7 mouse cellular contexts compared by ENCODE assay signal in the genomic region with DNA sequence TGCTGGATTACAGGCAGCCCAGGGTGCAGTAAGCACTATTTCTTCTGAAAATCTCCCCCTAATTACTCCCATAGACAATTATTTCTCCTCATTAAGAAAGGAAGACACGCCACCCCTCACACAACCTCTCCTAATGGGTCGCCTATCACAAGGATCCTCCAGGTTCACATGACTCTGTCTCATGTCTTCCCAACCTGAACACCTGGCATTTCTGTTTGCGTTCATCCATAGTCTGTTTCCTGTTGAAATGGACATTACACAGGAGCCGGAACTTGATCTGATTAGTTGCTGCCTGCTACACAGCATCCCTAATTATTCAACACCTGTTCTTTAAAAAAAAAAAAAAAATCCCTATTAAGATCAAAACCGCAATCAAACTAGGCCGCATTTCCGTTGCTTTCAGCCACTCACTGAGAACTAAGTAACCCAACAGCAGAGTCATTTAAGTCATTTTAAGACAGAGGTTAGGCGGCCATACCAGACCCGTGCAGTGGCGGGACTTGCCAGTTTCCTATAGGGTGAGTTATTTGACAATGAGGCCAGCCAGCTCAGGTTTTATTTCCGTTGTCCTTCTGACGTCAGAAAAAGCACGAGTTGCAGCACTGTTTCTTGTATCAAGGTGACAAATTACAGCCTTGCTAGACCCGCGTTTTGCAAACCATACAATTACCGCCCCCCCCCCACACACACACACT. TPM values are rescaled to one million over a fixed set of nuclear protein-coding genes. Genes with fewer than 3 reads are reported as not detected.
DNase-seq lines count a peak whose midpoint lies in the region; ATAC-seq lines count a peak whose summit lies in the region.

No protein-coding gene starts in this region.

- H3K4me2 ChIP-seq in hindbrain, embryonic 11.5 days (replicated peaks; ENCODE audit: low read depth, low read length) = peak overlapping the region; percentile 80
- peak overlapping the region; percentile 98 for H3K4me2 ChIP-seq in lung, embryonic 16.5 days (ENCODE audit: low read depth, low read length)

- H3K4me3 ChIP-seq in hindbrain, embryonic 11.5 days (ENCODE audit: low read depth, low read length) = peak overlapping the region; percentile 83
- peak overlapping the region; percentile 77 for H3K4me3 ChIP-seq in lung, embryonic 16.5 days (ENCODE audit: low read length)

- 0 out of 2 replicates have a peak, but pooled peaks cover 2% of the 10 kb centered on the region for H3K9me3 ChIP-seq in hindbrain, embryonic 11.5 days (ENCODE audit: control insufficient read depth, low read length)
- H3K9me3 ChIP-seq in lung, embryonic 16.5 days (ENCODE audit: control insufficient read depth, low read length) = no peaks in the 10 kb centered on the region

- no peaks in the 10 kb centered on the region for H3K27me3 ChIP-seq in hindbrain, embryonic 11.5 days (ENCODE audit: control insufficient read depth, insufficient read depth, low read length)
- H3K27me3 ChIP-seq in lung, embryonic 16.5 days (ENCODE audit: control insufficient read depth, insufficient read depth, low read depth, low read length) = peaks cover 4% of the 10 kb centered on the region; the same call in 1 of the 2 replicates

- peak; percentile 83 for DNase-seq in A20 (ENCODE audit: low read depth, low spot score)
- peak; percentile 77 for DNase-seq in embryo, embryonic 10 days (ENCODE audit: low spot score)
- peak; percentile 67 for DNase-seq in hindbrain, embryonic 11.5 days (ENCODE audit: low spot score)
- peak; percentile 24 to 56 for DNase-seq in right cerebral cortex, adult 2 months (ENCODE audit: low spot score in 2 of 2)
- no peak for DNase-seq in adrenal gland, postnatal 4 days (ENCODE audit: low spot score in 2 of 2)

- peak overlapping the region; percentile 99 for H3K27ac ChIP-seq in hindbrain, embryonic 11.5 days (ENCODE audit: low read depth, low read length)
- peak overlapping the region; percentile 95 for H3K27ac ChIP-seq in lung, embryonic 16.5 days (ENCODE audit: low read length)

- peak; percentile 66 for ATAC-seq in CD4-positive, CD25-positive, alpha-beta regulatory T cell, adult 4 months
- ATAC-seq in hindbrain, embryonic 11.5 days (ENCODE audit: low FRiP score) = no peak
- ATAC-seq in lung, embryonic 16.5 days (ENCODE audit: low read depth) = no peak

- WGBS in hindbrain, embryonic 11.5 days = 9% methylated on average over 16 of the region's 16 CpGs
- 14% methylated on average over 16 of the region's 16 CpGs for WGBS in lung, embryonic 16.5 days

- peaks cover 17% of the 10 kb centered on the region for H3K36me3 ChIP-seq in hindbrain, embryonic 11.5 days (ENCODE audit: control insufficient read depth, insufficient read depth, low read length)
- H3K36me3 ChIP-seq in lung, embryonic 16.5 days (ENCODE audit: control insufficient read depth, insufficient read depth, low read length) = no peaks in the 10 kb centered on the region; the same call in 1 of the 2 replicates

- H3K9ac ChIP-seq in hindbrain, embryonic 11.5 days (ENCODE audit: low read depth, low read length) = peak overlapping the region; percentile 99
- H3K9ac ChIP-seq in lung, embryonic 16.5 days (ENCODE audit: low read length) = peak overlapping the region; percentile 85

- H3K4me1 ChIP-seq in hindbrain, embryonic 11.5 days (replicated peaks; ENCODE audit: control insufficient read depth, insufficient read depth, low read length) = peaks cover 6% of the 10 kb centered on the region; the same call in 1 of the 2 replicates
- peaks cover 11% of the 10 kb centered on the region; the same call in 1 of the 2 replicates for H3K4me1 ChIP-seq in lung, embryonic 16.5 days (replicated peaks; ENCODE audit: control insufficient read depth, insufficient read depth, low read length)

RNA-seq across cellular contexts. Expression of gene Slc38a1, which starts 2.3 kb away (rescaled TPM):
- 10 to 100 TPM; 65.0 to 80.7 TPM for polyA plus RNA-seq in CD4-positive, CD25-positive, alpha-beta regulatory T cell, adult 4 months (2017; shearing (Covaris generic))
- 133 and 149 TPM in 2 replicates for polyA plus RNA-seq in hindbrain, embryonic 11.5 days (2014; fragmentation: Nextera tagmentation; extraction: Ambion mirVana)
- 47.5 and 48.8 TPM in 2 replicates for polyA plus RNA-seq in lung, embryonic 16.5 days (2015; fragmentation: Nextera tagmentation; extraction: Ambion mirVana)
- 10 to 100 TPM; 58.0 to 64.5 TPM for total RNA-seq in adrenal gland, postnatal 4 days (2021)

RNA-seq across cellular contexts. Expression of gene Slc38a2, which starts 59.1 kb away (rescaled TPM):
- 10 to 100 TPM; 34.6 to 44.7 TPM for polyA plus RNA-seq in CD4-positive, CD25-positive, alpha-beta regulatory T cell, adult 4 months (2017; shearing (Covaris generic))
- polyA plus RNA-seq in hindbrain, embryonic 11.5 days (2014; fragmentation: Nextera tagmentation; extraction: Ambion mirVana) = 209 and 224 TPM in 2 replicates
- 143 and 155 TPM in 2 replicates for polyA plus RNA-seq in lung, embryonic 16.5 days (2015; fragmentation: Nextera tagmentation; extraction: Ambion mirVana)
- total RNA-seq in adrenal gland, postnatal 4 days (2021) = 100 to 1,000 TPM; 121 to 123 TPM

Comparison
In these comparisons a context has a peak if more than half of its experiments do, and no peak if none do; other contexts are left out.
1. DNase-seq: peak in A20 (single experiment), embryo, embryonic 10 days (single experiment), hindbrain, embryonic 11.5 days (single experiment) and right cerebral cortex, adult 2 months (2 of 2); none in adrenal gland, postnatal 4 days (0 of 2).